Mouse (Mus musculus) heart, embryonic 16.5 days (tissue): ENCODE measurements around the gene Nxph3. TPM values are rescaled to one million over a fixed set of nuclear protein-coding genes. Genes with fewer than 3 reads are reported as not detected.

Source experiments
- ATAC-seq: fragments of 200-750 bp; cut with Nextera tagmentation; replicated peaks from 2 replicates; pipeline ENCODE4 v1.8.0; 2017; ENCODE audit warnings: moderate number of reproducible peaks; ENCODE audit not compliant: insufficient read depth, low FRiP score; ENCODE audit errors: extremely low read depth
- H3K27ac ChIP-seq: fragments of 300-500 bp; sonication (generic); 2 replicates; pipeline ENCODE4 v1.5.1; 2014; ENCODE audit warnings: mild to moderate bottlenecking, low read length, control low read depth, moderate library complexity
- H3K27me3 ChIP-seq: fragments of 300-500 bp; sonication (generic); 2 replicates; pipeline ENCODE4 v1.6.1; 2014; ENCODE audit warnings: low read length, mixed read lengths; ENCODE audit not compliant: control insufficient read depth, insufficient read depth
- H3K36me3 ChIP-seq: fragments of 300-500 bp; sonication (generic); 2 replicates; pipeline ENCODE4 v1.6.1; 2014; ENCODE audit not compliant: control insufficient read depth, insufficient read depth
- H3K4me1 ChIP-seq: fragments of 300-500 bp; sonication (generic); 2 replicates; pipeline ENCODE4 v1.6.1; 2014; ENCODE audit warnings: low read length, mixed read lengths; ENCODE audit not compliant: control insufficient read depth, insufficient read depth
- H3K4me2 ChIP-seq: fragments of 300-500 bp; sonication (generic); 2 replicates; pipeline ENCODE4 v1.6.1; 2014; ENCODE audit warnings: low read depth, mild to moderate bottlenecking, control low read depth, low read length
- H3K4me3 ChIP-seq: fragments of 300-500 bp; sonication (generic); 2 replicates; pipeline ENCODE4 v1.5.1; 2014; ENCODE audit warnings: mild to moderate bottlenecking, control low read depth, low read length
- H3K9ac ChIP-seq: fragments of 300-500 bp; sonication (generic); 2 replicates; pipeline ENCODE4 v1.6.1; 2014; ENCODE audit warnings: low read length, control low read depth
- H3K9me3 ChIP-seq: fragments of 300-500 bp; sonication (generic); replicated peaks from 2 replicates; pipeline ENCODE4 v1.6.1; 2016; ENCODE audit warnings: low read length; ENCODE audit not compliant: control insufficient read depth
- WGBS: fragments of 180-500 bp; shearing (Covaris S2); extraction: QIAGEN DNeasy Blood & Tissue Kit; methylation state at CpG from one replicate; pipeline ENCODE4 v1.1.7; 2014; 5-methylcytosine and 5-hydroxymethylcytosine counted together
- polyA plus RNA-seq: library from polyadenylated mRNA; unstranded; fragments of >200 nt; fragmentation: Nextera tagmentation; extraction: Ambion mirVana; gene quantifications from 2 replicates; pipeline ENCODE4 v1.2.1, GENCODE M21; 2015

Nxph3 gene
- polyA plus RNA-seq, 1 experiment from 2014 or later, result 0.07 TPM

GRCm38 (mm10) chr11:95493010-95493409, 21.4 kb downstream of the Nxph3 start:
- 91% methylated on average over 4 of the region's 4 CpGs for WGBS

GRCm38 (mm10) chr11:95492256-95492655, 22.1 kb downstream of the Nxph3 start:
- whole genome bisulfite sequencing, result 92% methylated on average over 4 of the region's 4 CpGs
- Histone ChIP-seq H3K27ac (no peak overlapping the region), H3K36me3 (peaks cover 17% of the 10 kb centered on the region), H3K4me1 (no peaks in the 10 kb centered on the region), H3K9me3 (no peaks in the 10 kb centered on the region), H3K4me2 (no peak overlapping the region), H3K27me3 (no peaks in the 10 kb centered on the region), H3K9ac (no peak overlapping the region), H3K4me3 (no peak overlapping the region)
- ATAC-seq, result no peak

More at GRCm38 (mm10) chr11:95493010-95493409, 21.4 kb downstream of the Nxph3 start:
- Histone ChIP-seq H3K4me1 (no peaks in the 10 kb centered on the region), H3K4me3 (no peak overlapping the region), H3K27ac (no peak overlapping the region), H3K9me3 (no peaks in the 10 kb centered on the region), H3K36me3 (peaks cover 21% of the 10 kb centered on the region), H3K4me2 (no peak overlapping the region), H3K27me3 (no peaks in the 10 kb centered on the region), H3K9ac (no peak overlapping the region)
- ATAC-seq, result no peak

GRCm38 (mm10) chr11:95490104-95490503, 24.3 kb downstream of the Nxph3 start:
- peak overlapping the region; percentile 40; the same call in 1 of the 2 replicates for H3K27ac ChIP-seq

GRCm38 (mm10) chr11:95487237-95487636, 27.1 kb downstream of the Nxph3 start:
- H3K9ac ChIP-seq, result no peak overlapping the region
- H3K36me3 ChIP-seq, result peaks cover 31% of the 10 kb centered on the region
- WGBS, result 98% methylated on average over 2 of the region's 2 CpGs
- H3K27me3 ChIP-seq, result no peaks in the 10 kb centered on the region
- ATAC-seq, result no peak
- H3K9me3 ChIP-seq, result no peaks in the 10 kb centered on the region
- H3K4me3 ChIP-seq, result no peak overlapping the region
- no peaks in the 10 kb centered on the region for H3K4me1 ChIP-seq
- H3K4me2 ChIP-seq, result no peak overlapping the region
- no peak overlapping the region for H3K27ac ChIP-seq

More at GRCm38 (mm10) chr11:95490104-95490503, 24.3 kb downstream of the Nxph3 start:
- H3K9ac ChIP-seq, result no peak overlapping the region
- no peaks in the 10 kb centered on the region for H3K4me1 ChIP-seq
- no peak overlapping the region for H3K4me3 ChIP-seq
- no peaks in the 10 kb centered on the region for H3K27me3 ChIP-seq
- H3K4me2 ChIP-seq, result no peak overlapping the region
- no peaks in the 10 kb centered on the region for H3K9me3 ChIP-seq
- peaks cover 29% of the 10 kb centered on the region for H3K36me3 ChIP-seq
- peak; percentile 49; the same call in 1 of the 2 replicates for ATAC-seq
- WGBS, result 62% methylated on average over 14 of the region's 14 CpGs

GRCm38 (mm10) chr11:95485634-95486033, 28.7 kb downstream of the Nxph3 start:
- ATAC-seq, result no peak
- no peaks in the 10 kb centered on the region for H3K9me3 ChIP-seq
- H3K4me2 ChIP-seq, result no peak overlapping the region
- H3K4me3 ChIP-seq, result no peak overlapping the region
- no peak overlapping the region for H3K27ac ChIP-seq
- H3K36me3 ChIP-seq, result peaks cover 26% of the 10 kb centered on the region
- no peaks in the 10 kb centered on the region for H3K27me3 ChIP-seq
- 94% methylated on average over 18 of the region's 18 CpGs for WGBS
- H3K4me1 ChIP-seq, result no peaks in the 10 kb centered on the region
- no peak overlapping the region for H3K9ac ChIP-seq

- Histone ChIP-seq H3K4me3 (no peak overlapping the region), H3K36me3 (peaks cover 24% of the 10 kb centered on the region), H3K27me3 (no peaks in the 10 kb centered on the region), H3K4me2 (no peak overlapping the region), H3K27ac (no peak overlapping the region), H3K9ac (no peak overlapping the region), H3K9me3 (no peaks in the 10 kb centered on the region), H3K4me1 (no peaks in the 10 kb centered on the region)
- ATAC-seq, result no peak
- WGBS, result 86% methylated on average over 4 of the region's 4 CpGs
These were observed 33.7 kb downstream of the Nxph3 start for GRCm38 (mm10) chr11:95480662-95481061.

- no peaks in the 10 kb centered on the region for H3K4me1 ChIP-seq
- 87% methylated on average over 4 of the region's 4 CpGs for WGBS
- H3K4me3 ChIP-seq, result no peak overlapping the region
- H3K27ac ChIP-seq, result no peak overlapping the region
- no peak overlapping the region for H3K4me2 ChIP-seq
- H3K9me3 ChIP-seq, result no peaks in the 10 kb centered on the region
- no peak for ATAC-seq
- peaks cover 19% of the 10 kb centered on the region for H3K36me3 ChIP-seq
- H3K9ac ChIP-seq, result no peak overlapping the region
- H3K27me3 ChIP-seq, result no peaks in the 10 kb centered on the region
These were observed 34.9 kb downstream of the Nxph3 start for GRCm38 (mm10) chr11:95479458-95479857.

- H3K9ac ChIP-seq, result no peak overlapping the region
- no peaks in the 10 kb centered on the region for H3K9me3 ChIP-seq
- H3K4me1 ChIP-seq, result peaks cover 4% of the 10 kb centered on the region
- no peak overlapping the region for H3K4me3 ChIP-seq
- H3K4me2 ChIP-seq, result no peak overlapping the region
- no peak overlapping the region for H3K27ac ChIP-seq
- 82% methylated on average over 7 of the region's 7 CpGs for WGBS
- H3K27me3 ChIP-seq, result no peaks in the 10 kb centered on the region
- peaks cover 25% of the 10 kb centered on the region for H3K36me3 ChIP-seq
- no peak for ATAC-seq
These were observed 38.0 kb downstream of the Nxph3 start for GRCm38 (mm10) chr11:95476323-95476722.

GRCm38 (mm10) chr11:95473456-95473855, 40.9 kb downstream of the Nxph3 start:
- H3K9ac ChIP-seq, result no peak overlapping the region
- no peaks in the 10 kb centered on the region for H3K27me3 ChIP-seq
- H3K9me3 ChIP-seq, result no peaks in the 10 kb centered on the region
- peaks cover 15% of the 10 kb centered on the region for H3K36me3 ChIP-seq
- H3K4me1 ChIP-seq, result peaks cover 4% of the 10 kb centered on the region
- H3K4me2 ChIP-seq, result no peak overlapping the region
- 87% methylated on average over 1 of the region's 1 CpGs for WGBS
- no peak for ATAC-seq
- H3K27ac ChIP-seq, result no peak overlapping the region
- H3K4me3 ChIP-seq, result no peak overlapping the region
